Mouse (Mus musculus) heart, postnatal 4 days (tissue): ENCODE results near the gene Sln. TPM values are rescaled to one million over a fixed set of nuclear protein-coding genes. Genes with fewer than 3 reads are reported as not detected.

ENCODE experiments used
- DNase-seq: peaks from one replicate; pipeline ENCODE4 v3.0.0; 2021
- total RNA-seq, 2 experiments: library from RNA; stranded (reverse); gene quantifications; 2 replicates each; pipeline ENCODE4 v1.2.3; 2021

The Sln gene
- 10 to 100 TPM; 49.4 to 50.8 TPM for total RNA-seq

GRCm38 (mm10) chr9:53849864-53850263 lies at the start of gene Sln:
Gene Sln (plus strand): TSS chr9:53850164.
- DNase-seq, result no peak

GRCm38 (mm10) chr9:53802921-53803320 lies 47.0 kb upstream of the Sln start:
- no peak for DNase-seq

GRCm38 (mm10) chr9:53806496-53807086 lies 43.4 kb upstream of the Sln start:
- DNase-seq, result no peak

GRCm38 (mm10) chr9:53813418-53813817 lies 36.5 kb upstream of the Sln start:
- no peak for DNase-seq

GRCm38 (mm10) chr9:53818760-53819159 lies 31.2 kb upstream of the Sln start:
- peak; percentile 66 for DNase-seq

GRCm38 (mm10) chr9:53825318-53825717 lies 24.6 kb upstream of the Sln start:
- DNase-seq, result peak; percentile 18

GRCm38 (mm10) chr9:53829081-53829865 lies 20.7 kb upstream of the Sln start:
- peak; percentile 56 for DNase-seq

- DNase-seq, result no peak
Measured at GRCm38 (mm10) chr9:53829866-53830209, 20.1 kb upstream of the Sln start.

- no peak for DNase-seq
Measured at GRCm38 (mm10) chr9:53835039-53835438, 14.9 kb upstream of the Sln start.

GRCm38 (mm10) chr9:53835976-53836375 lies 14.0 kb upstream of the Sln start:
- no peak for DNase-seq

GRCm38 (mm10) chr9:53838816-53839215 lies 11.1 kb upstream of the Sln start:
- DNase-seq, result no peak

- DNase-seq, result no peak
Measured at GRCm38 (mm10) chr9:53848548-53848947, 1.4 kb upstream of the Sln start.

- DNase-seq, result peak; percentile 26
Measured at GRCm38 (mm10) chr9:53852158-53852557, 2.2 kb downstream of the Sln start.

- DNase-seq, result no peak
Measured at GRCm38 (mm10) chr9:53853672-53854071, 3.7 kb downstream of the Sln start.

GRCm38 (mm10) chr9:53854525-53854924 lies 4.6 kb downstream of the Sln start:
- DNase-seq, result no peak

- peak; percentile 11 for DNase-seq
Measured at GRCm38 (mm10) chr9:53857864-53858263, 7.9 kb downstream of the Sln start.

GRCm38 (mm10) chr9:53873239-53873638 lies 23.3 kb downstream of the Sln start:
- no peak for DNase-seq

GRCm38 (mm10) chr9:53877423-53877822 lies 27.5 kb downstream of the Sln start:
- no peak for DNase-seq

GRCm38 (mm10) chr9:53883588-53884280 lies 33.8 kb downstream of the Sln start:
- no peak for DNase-seq

- DNase-seq, result peak; percentile 40
Measured at GRCm38 (mm10) chr9:53890075-53890474, 40.1 kb downstream of the Sln start.

- DNase-seq, result no peak
Measured at GRCm38 (mm10) chr9:53895827-53896226, 45.9 kb downstream of the Sln start.

- DNase-seq, result no peak
Measured at GRCm38 (mm10) chr9:53899836-53900235, 49.9 kb downstream of the Sln start.

- DNase-seq, result no peak
Measured at GRCm38 (mm10) chr9:53903215-53903842, 53.4 kb downstream of the Sln start.
